Mouse (Mus musculus): ENCODE measurements around the gene Grik3. TPM values are rescaled to one million over a fixed set of nuclear protein-coding genes. Genes with fewer than 3 reads are reported as not detected.
"Not testable (repeated sequence)": the region's sequence is repeated elsewhere in the genome, so short reads cannot be mapped to it uniquely, and the experiment has no call there.

The Grik3 gene
- polyA plus RNA-seq, 1 experiment from 2014 or later, result 8.0 TPM

- Histone ChIP-seq H3K27me3 (replicated peaks; ENCODE audit: control insufficient read depth, insufficient read depth, low read length) (no peaks in the 10 kb centered on the region), H3K27ac (ENCODE audit: low read length) (no peak overlapping the region), H3K4me1 (replicated peaks; ENCODE audit: control insufficient read depth, insufficient read depth, low read length) (peaks cover 2% of the 10 kb centered on the region; the same call in 1 of the 2 replicates), H3K36me3 (ENCODE audit: control insufficient read depth, insufficient read depth) (no peaks in the 10 kb centered on the region), H3K4me3 (replicated peaks; ENCODE audit: low read length) (no peak overlapping the region), H3K9ac (replicated peaks; ENCODE audit: low read depth, low read length) (no peak overlapping the region), H3K4me2 (ENCODE audit: low read length) (no peak overlapping the region), H3K9me3 (ENCODE audit: control insufficient read depth, low read length) (no peaks in the 10 kb centered on the region)
- no peak for ATAC-seq
- 65% methylated on average over 10 of the region's 10 CpGs for WGBS
Observed at GRCm38 (mm10) chr4:125607397-125608042, 117.0 kb downstream of the Grik3 start.

- not testable (repeated sequence) for H3K27ac ChIP-seq (ENCODE audit: low read length); ATAC-seq; H3K4me2 ChIP-seq (ENCODE audit: low read length); H3K4me3 ChIP-seq (replicated peaks; ENCODE audit: low read length); H3K4me1 ChIP-seq (replicated peaks; ENCODE audit: control insufficient read depth, insufficient read depth, low read length); H3K9me3 ChIP-seq (ENCODE audit: control insufficient read depth, low read length); H3K27me3 ChIP-seq (replicated peaks; ENCODE audit: control insufficient read depth, insufficient read depth, low read length); H3K36me3 ChIP-seq (ENCODE audit: control insufficient read depth, insufficient read depth); H3K9ac ChIP-seq (replicated peaks; ENCODE audit: low read depth, low read length)
- WGBS, result 66% methylated on average over 3 of the region's 4 CpGs
Observed at GRCm38 (mm10) chr4:125608896-125609295, 118.4 kb downstream of the Grik3 start.

- no peaks in the 10 kb centered on the region for H3K9me3 ChIP-seq (ENCODE audit: control insufficient read depth, low read length)
- WGBS, result 49% methylated on average over 21 of the region's 21 CpGs
- H3K36me3 ChIP-seq (ENCODE audit: control insufficient read depth, insufficient read depth), result no peaks in the 10 kb centered on the region
- no peaks in the 10 kb centered on the region for H3K27me3 ChIP-seq (replicated peaks; ENCODE audit: control insufficient read depth, insufficient read depth, low read length)
- H3K4me1 ChIP-seq (replicated peaks; ENCODE audit: control insufficient read depth, insufficient read depth, low read length), result no peaks in the 10 kb centered on the region; the same call in 1 of the 2 replicates
- no peak for ATAC-seq
- H3K4me3 ChIP-seq (replicated peaks; ENCODE audit: low read length), result no peak overlapping the region
- no peak overlapping the region for H3K27ac ChIP-seq (ENCODE audit: low read length)
- H3K4me2 ChIP-seq (ENCODE audit: low read length), result no peak overlapping the region
- H3K9ac ChIP-seq (replicated peaks; ENCODE audit: low read depth, low read length), result no peak overlapping the region
Observed at GRCm38 (mm10) chr4:125609320-125610306, 119.1 kb downstream of the Grik3 start.

GRCm38 (mm10) chr4:125617851-125618250, 127.4 kb downstream of the Grik3 start:
- Histone ChIP-seq H3K36me3 (ENCODE audit: control insufficient read depth, insufficient read depth) (no peaks in the 10 kb centered on the region), H3K9ac (replicated peaks; ENCODE audit: low read depth, low read length) (no peak overlapping the region), H3K4me1 (replicated peaks; ENCODE audit: control insufficient read depth, insufficient read depth, low read length) (peaks cover 3% of the 10 kb centered on the region), H3K4me2 (ENCODE audit: low read length) (no peak overlapping the region), H3K9me3 (ENCODE audit: control insufficient read depth, low read length) (no peaks in the 10 kb centered on the region), H3K27ac (ENCODE audit: low read length) (no peak overlapping the region), H3K27me3 (replicated peaks; ENCODE audit: control insufficient read depth, insufficient read depth, low read length) (no peaks in the 10 kb centered on the region), H3K4me3 (replicated peaks; ENCODE audit: low read length) (no peak overlapping the region)
- WGBS, result 85% methylated on average over 14 of the region's 14 CpGs
- no peak for ATAC-seq

- no peak for ATAC-seq
Observed at GRCm38 (mm10) chr4:125618524-125619320, 128.2 kb downstream of the Grik3 start.

GRCm38 (mm10) chr4:125624885-125625678, 134.6 kb downstream of the Grik3 start:
- H3K27ac ChIP-seq (ENCODE audit: low read length), result peak overlapping the region; percentile 58
- no peaks in the 10 kb centered on the region for H3K36me3 ChIP-seq (ENCODE audit: control insufficient read depth, insufficient read depth)
- H3K9me3 ChIP-seq (ENCODE audit: control insufficient read depth, low read length), result no peaks in the 10 kb centered on the region
- no peaks in the 10 kb centered on the region for H3K27me3 ChIP-seq (replicated peaks; ENCODE audit: control insufficient read depth, insufficient read depth, low read length)
- ATAC-seq, result peak; percentile 70
- 72% methylated on average over 9 of the region's 9 CpGs for WGBS
- no peak overlapping the region for H3K4me2 ChIP-seq (ENCODE audit: low read length)
- H3K9ac ChIP-seq (replicated peaks; ENCODE audit: low read depth, low read length), result no peak overlapping the region
- no peak overlapping the region for H3K4me3 ChIP-seq (replicated peaks; ENCODE audit: low read length)
- peaks cover 15% of the 10 kb centered on the region for H3K4me1 ChIP-seq (replicated peaks; ENCODE audit: control insufficient read depth, insufficient read depth, low read length)

More at GRCm38 (mm10) chr4:125618524-125619320, 128.2 kb downstream of the Grik3 start:
- H3K36me3 ChIP-seq (ENCODE audit: control insufficient read depth, insufficient read depth), result no peaks in the 10 kb centered on the region
- H3K27me3 ChIP-seq (replicated peaks; ENCODE audit: control insufficient read depth, insufficient read depth, low read length), result no peaks in the 10 kb centered on the region
- no peak overlapping the region for H3K4me2 ChIP-seq (ENCODE audit: low read length)
- no peak overlapping the region for H3K4me3 ChIP-seq (replicated peaks; ENCODE audit: low read length)
- 77% methylated on average over 8 of the region's 8 CpGs for WGBS
- H3K27ac ChIP-seq (ENCODE audit: low read length), result no peak overlapping the region
- no peaks in the 10 kb centered on the region for H3K9me3 ChIP-seq (ENCODE audit: control insufficient read depth, low read length)
- H3K9ac ChIP-seq (replicated peaks; ENCODE audit: low read depth, low read length), result no peak overlapping the region
- H3K4me1 ChIP-seq (replicated peaks; ENCODE audit: control insufficient read depth, insufficient read depth, low read length), result peaks cover 3% of the 10 kb centered on the region

GRCm38 (mm10) chr4:125629544-125629943, 139.0 kb downstream of the Grik3 start:
- 25% methylated on average over 4 of the region's 4 CpGs for WGBS
- Histone ChIP-seq H3K27ac (ENCODE audit: low read length) (no peak overlapping the region), H3K9me3 (ENCODE audit: control insufficient read depth, low read length) (no peaks in the 10 kb centered on the region)

GRCm38 (mm10) chr4:125635037-125635436, 144.5 kb downstream of the Grik3 start:
- Histone ChIP-seq H3K4me3 (replicated peaks; ENCODE audit: low read length) (no peak overlapping the region), H3K9ac (replicated peaks; ENCODE audit: low read depth, low read length) (no peak overlapping the region), H3K4me1 (replicated peaks; ENCODE audit: control insufficient read depth, insufficient read depth, low read length) (peaks cover 4% of the 10 kb centered on the region), H3K27me3 (replicated peaks; ENCODE audit: control insufficient read depth, insufficient read depth, low read length) (no peaks in the 10 kb centered on the region), H3K36me3 (ENCODE audit: control insufficient read depth, insufficient read depth) (no peaks in the 10 kb centered on the region), H3K4me2 (ENCODE audit: low read length) (no peak overlapping the region), H3K27ac (ENCODE audit: low read length) (no peak overlapping the region), H3K9me3 (ENCODE audit: control insufficient read depth, low read length) (no peaks in the 10 kb centered on the region)
- 85% methylated on average over 11 of the region's 11 CpGs for WGBS
- ATAC-seq, result no peak

More at GRCm38 (mm10) chr4:125629544-125629943, 139.0 kb downstream of the Grik3 start:
- no peaks in the 10 kb centered on the region for H3K36me3 ChIP-seq (ENCODE audit: control insufficient read depth, insufficient read depth)
- no peak overlapping the region for H3K4me2 ChIP-seq (ENCODE audit: low read length)
- ATAC-seq, result peak; percentile 45; the same call in 1 of the 2 replicates
- no peak overlapping the region for H3K9ac ChIP-seq (replicated peaks; ENCODE audit: low read depth, low read length)
- no peak overlapping the region for H3K4me3 ChIP-seq (replicated peaks; ENCODE audit: low read length)
- H3K4me1 ChIP-seq (replicated peaks; ENCODE audit: control insufficient read depth, insufficient read depth, low read length), result peaks cover 12% of the 10 kb centered on the region
- H3K27me3 ChIP-seq (replicated peaks; ENCODE audit: control insufficient read depth, insufficient read depth, low read length), result no peaks in the 10 kb centered on the region

All from forebrain, embryonic 16.5 days (tissue).